Mouse (Mus musculus) adrenal gland, postnatal 36 days (tissue): ENCODE results near the gene Snx20. TPM values are rescaled to one million over a fixed set of nuclear protein-coding genes. Genes with fewer than 3 reads are reported as not detected.

ENCODE experiments used
- DNase-seq, 2 experiments: peaks; one replicate each; pipeline ENCODE4 v3.0.0; 2021; ENCODE audit warnings: mixed read lengths in 1 of 2
- total RNA-seq, 2 experiments: library from RNA; stranded (reverse); gene quantifications; 2 replicates each; pipeline ENCODE4 v1.2.3; 2021

Snx20 gene
- total RNA-seq, 2 experiments from 2014 or later: 1.4 to 2.6 TPM

- DNase-seq: peak; percentile 61 to 79
Measured at GRCm38 (mm10) chr8:88604065-88605038, 31.6 kb downstream of the Snx20 start.

GRCm38 (mm10) chr8:88603446-88603989 is 32.4 kb downstream of the Snx20 start:
- DNase-seq: no peak

GRCm38 (mm10) chr8:88599491-88599890 is 36.4 kb downstream of the Snx20 start:
- no peak for DNase-seq

- DNase-seq: no peak
Measured at GRCm38 (mm10) chr8:88598578-88598977, 37.4 kb downstream of the Snx20 start.

- DNase-seq: no peak
Measured at GRCm38 (mm10) chr8:88596042-88596441, 39.9 kb downstream of the Snx20 start.

GRCm38 (mm10) chr8:88593947-88594346 is 42.0 kb downstream of the Snx20 start:
- DNase-seq: no peak

GRCm38 (mm10) chr8:88590226-88590625 is 45.7 kb downstream of the Snx20 start:
- peak; percentile 56 to 68 for DNase-seq

GRCm38 (mm10) chr8:88588205-88588889 is 47.6 kb downstream of the Snx20 start:
- no peak for DNase-seq

- peak in 1 of 2 experiments; percentile 39 for DNase-seq
Measured at GRCm38 (mm10) chr8:88583863-88584262, 52.1 kb downstream of the Snx20 start.

GRCm38 (mm10) chr8:88580785-88581184 is 55.1 kb downstream of the Snx20 start:
- no peak for DNase-seq

- DNase-seq: no peak
Measured at GRCm38 (mm10) chr8:88579668-88580330, 56.1 kb downstream of the Snx20 start.

- DNase-seq: no peak
Measured at GRCm38 (mm10) chr8:88579246-88579645, 56.7 kb downstream of the Snx20 start.

GRCm38 (mm10) chr8:88578413-88579175 is 57.3 kb downstream of the Snx20 start:
- no peak for DNase-seq

GRCm38 (mm10) chr8:88577666-88578065 is 58.3 kb downstream of the Snx20 start:
- no peak for DNase-seq

Other genes starting within 250 kb of the Snx20 start
- 10 to 100 TPM; 40.8 to 51.1 TPM for gene Nkd1, start 114.8 kb downstream of the Snx20 start, total RNA-seq
- gene Nod2, start 11.2 kb upstream of the Snx20 start, total RNA-seq: 1 to 10 TPM in 1 of 2 experiments, under 1 TPM in 1; 0.79 to 1.1 TPM
- 10 to 100 TPM; 55.7 to 60.9 TPM for gene Cyld, start 60.9 kb upstream of the Snx20 start, total RNA-seq